Mouse (Mus musculus): ENCODE results near the gene Perm1. TPM values are rescaled to one million over a fixed set of nuclear protein-coding genes. Genes with fewer than 3 reads are reported as not detected.

Gene Perm1
- total RNA-seq, 2 experiments from 2014 or later: 2.3 to 4.3 TPM

- peak; percentile 89 for ATAC-seq (replicated peaks; ENCODE audit: low FRiP score, poor library complexity, severe bottlenecking)
Measured at GRCm38 (mm10) chr4:156235808-156236533, 20.3 kb downstream of the Perm1 start, which contains the start of gene Noc2l. TSS of gene Noc2l (plus strand) at chr4:156236010.

DNA sequence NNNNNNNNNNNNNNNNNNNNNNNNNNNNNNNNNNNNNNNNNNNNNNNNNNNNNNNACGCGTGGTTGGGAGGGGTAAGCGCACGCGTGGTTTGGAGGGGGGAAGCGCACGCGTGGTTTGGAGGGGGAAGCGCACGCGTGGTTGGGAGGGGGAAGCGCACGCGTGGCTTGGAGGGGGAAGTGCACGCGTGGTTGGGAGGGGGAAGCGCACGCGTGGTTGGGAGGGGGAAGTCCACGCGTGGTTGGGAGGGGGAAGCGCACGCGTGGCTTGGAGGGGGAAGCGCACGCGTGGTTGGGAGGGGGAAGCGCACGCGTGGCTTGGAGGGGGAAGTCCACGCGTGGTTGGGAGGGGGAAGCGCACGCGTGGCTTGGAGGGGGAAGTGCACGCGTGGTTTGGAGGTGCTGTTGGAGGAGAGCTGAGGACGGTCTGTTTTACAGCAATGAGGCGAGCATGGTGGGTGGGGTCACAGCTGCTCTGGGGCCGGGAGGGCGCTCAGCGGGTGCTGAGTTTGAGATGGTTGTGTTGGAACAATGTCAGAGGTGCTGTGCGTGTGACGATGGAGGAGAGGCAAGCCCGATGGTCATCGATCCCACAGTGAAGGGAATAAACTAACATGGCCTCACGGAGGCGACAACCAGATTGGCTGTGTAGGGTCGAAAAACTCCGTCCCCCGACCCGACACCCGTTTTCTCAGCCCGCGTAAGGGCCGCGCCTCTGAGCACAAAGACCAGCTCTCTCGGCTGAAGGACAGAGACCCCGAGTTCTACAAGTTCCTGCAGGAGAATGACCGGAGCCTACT is 21.2 kb downstream of the Perm1 start:
- no peak for ATAC-seq (replicated peaks; ENCODE audit: low FRiP score, poor library complexity, severe bottlenecking)

- ATAC-seq (replicated peaks; ENCODE audit: low FRiP score, poor library complexity, severe bottlenecking): no peak
Measured at GRCm38 (mm10) chr4:156249567-156249966, 33.9 kb downstream of the Perm1 start.

DNA sequence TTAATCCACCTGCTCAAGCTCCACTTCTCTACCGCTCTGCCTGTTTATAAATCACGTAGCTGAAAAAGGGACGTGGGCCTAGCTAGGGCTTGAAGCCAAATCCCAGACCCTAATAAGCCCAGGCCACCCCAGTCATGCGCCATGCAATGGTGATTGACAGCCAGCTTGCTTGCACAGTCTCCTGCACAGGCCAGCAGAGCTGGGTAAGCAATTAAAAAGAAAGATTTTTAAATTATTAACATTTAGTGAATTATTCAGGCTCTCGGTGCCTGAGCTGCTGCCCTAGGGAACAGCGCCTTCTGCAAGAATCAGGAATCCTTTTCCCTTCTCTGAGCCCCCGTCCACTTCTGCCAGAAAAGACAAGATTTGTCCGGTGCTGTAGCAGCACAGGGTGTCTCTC is 35.4 kb downstream of the Perm1 start:
- ATAC-seq (replicated peaks; ENCODE audit: low FRiP score, poor library complexity, severe bottlenecking): no peak

DNA sequence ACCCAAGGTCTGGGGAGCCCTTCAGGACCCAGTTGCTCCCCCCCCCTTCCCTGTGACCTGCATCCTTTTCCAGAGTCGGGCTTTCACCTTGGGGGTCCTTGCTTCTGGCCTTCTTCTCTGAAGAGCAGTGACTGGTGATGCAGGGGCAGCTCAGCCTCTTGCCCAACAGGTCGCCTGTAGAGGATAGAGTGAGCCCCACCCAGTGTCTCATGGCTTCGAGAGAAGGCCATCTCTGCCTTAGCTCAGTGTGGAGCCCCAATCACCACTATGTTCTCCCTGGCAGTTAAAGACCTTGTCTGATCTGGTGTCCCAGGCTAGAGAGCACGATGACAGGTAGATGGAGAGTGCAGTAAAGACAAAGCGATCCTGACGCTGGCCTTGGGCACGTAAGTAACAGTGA is 36.5 kb downstream of the Perm1 start:
- peak; percentile 48 for ATAC-seq (replicated peaks; ENCODE audit: low FRiP score, poor library complexity, severe bottlenecking)

GRCm38 (mm10) chr4:156252619-156253018 is 37.0 kb downstream of the Perm1 start:
- ATAC-seq (replicated peaks; ENCODE audit: low FRiP score, poor library complexity, severe bottlenecking): peak; percentile 13; the same call in 1 of the 2 replicates

- peak; percentile 80 for ATAC-seq (replicated peaks; ENCODE audit: low FRiP score, poor library complexity, severe bottlenecking)
Measured at GRCm38 (mm10) chr4:156253043-156253442, 37.4 kb downstream of the Perm1 start.

- peak; percentile 72 for ATAC-seq (replicated peaks; ENCODE audit: low FRiP score, poor library complexity, severe bottlenecking)
Measured at GRCm38 (mm10) chr4:156254361-156255077, 38.9 kb downstream of the Perm1 start.

DNA sequence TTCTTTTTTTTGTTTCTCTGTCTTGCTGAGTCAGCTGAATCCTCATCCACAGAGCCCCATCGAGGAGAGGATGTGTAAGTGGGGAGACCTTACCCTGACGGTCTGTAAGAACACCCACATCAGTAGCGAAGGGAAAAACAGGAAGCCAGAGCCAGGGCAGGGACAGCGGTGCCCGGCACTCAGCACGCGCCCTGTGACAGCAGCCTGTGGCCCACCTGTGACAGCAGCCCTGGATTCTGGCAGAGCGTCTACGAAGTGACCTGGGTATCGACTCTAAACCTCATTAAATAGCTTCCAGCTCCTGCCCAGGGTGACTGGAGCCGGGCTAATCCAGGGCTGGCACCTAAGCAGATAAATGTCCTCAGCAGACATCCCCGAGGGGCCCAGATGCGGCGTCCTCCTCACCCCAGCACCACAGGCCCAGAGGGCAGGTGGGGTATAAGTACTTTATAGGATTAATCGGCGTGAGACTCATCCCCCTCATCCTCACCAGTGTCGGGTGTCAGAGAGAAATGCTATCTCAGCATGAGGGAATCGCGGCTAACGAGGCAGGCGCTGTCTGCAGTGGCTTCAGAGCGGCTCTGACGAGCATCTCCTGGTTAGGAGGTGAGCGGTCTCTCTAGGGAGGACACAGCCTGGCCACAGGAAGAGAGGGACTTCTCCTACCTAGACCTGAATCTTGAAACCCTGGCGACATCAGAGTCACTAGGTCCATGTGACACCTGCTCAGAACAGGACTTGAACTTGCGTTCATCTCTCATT is 39.6 kb downstream of the Perm1 start, which contains the start of gene Samd11:
Gene Samd11 (minus strand): TSS at position 580 of the 762 bp plus-strand sequence.
- ATAC-seq (replicated peaks; ENCODE audit: low FRiP score, poor library complexity, severe bottlenecking): peak; percentile 56

Other genes with a start within 250 kb of the Perm1 start
- 1.0 and 4.4 TPM in 2 replicates for gene B3galt6, start 223.2 kb upstream of the Perm1 start, total RNA-seq (2015; ENCODE audit: low replicate concordance)
- gene B3galt6, start 223.2 kb upstream of the Perm1 start, total RNA-seq (2017; ENCODE audit: low replicate concordance): 1.2 and 1.4 TPM in 2 replicates
- 11.1 and 16.7 TPM in 2 replicates for gene Sdf4, start 223.0 kb upstream of the Perm1 start, total RNA-seq (2015; ENCODE audit: low replicate concordance)
- gene Sdf4, start 223.0 kb upstream of the Perm1 start, total RNA-seq (2017; ENCODE audit: low replicate concordance): 101 and 127 TPM in 2 replicates
- gene Tnfrsf4, start 202.0 kb upstream of the Perm1 start, total RNA-seq (2015; ENCODE audit: low replicate concordance): 5.2 TPM in 1 of 2 replicates, not detected in the other
- 5.5 TPM in 1 of 2 replicates, not detected in the other for gene Tnfrsf4, start 202.0 kb upstream of the Perm1 start, total RNA-seq (2017; ENCODE audit: low replicate concordance)
- gene Tnfrsf18, start 189.7 kb upstream of the Perm1 start, total RNA-seq (2015; ENCODE audit: low replicate concordance): 16.5 TPM in 1 of 2 replicates, not detected in the other
- 2.3 and 2.9 TPM in 2 replicates for gene Tnfrsf18, start 189.7 kb upstream of the Perm1 start, total RNA-seq (2017; ENCODE audit: low replicate concordance)
- not detected in 2 replicates for gene Ttll10, start 156.5 kb upstream of the Perm1 start, total RNA-seq (2015; ENCODE audit: low replicate concordance)
- gene Ttll10, start 156.5 kb upstream of the Perm1 start, total RNA-seq (2017; ENCODE audit: low replicate concordance): not detected in 2 replicates
- 5.2 and 7.7 TPM in 2 replicates for gene 9430015G10Rik, start 105.9 kb upstream of the Perm1 start, total RNA-seq (2015; ENCODE audit: low replicate concordance)
- gene 9430015G10Rik, start 105.9 kb upstream of the Perm1 start, total RNA-seq (2017; ENCODE audit: low replicate concordance): 11.6 and 16.0 TPM in 2 replicates
- not detected in 2 replicates for gene Rnf223, start 85.4 kb upstream of the Perm1 start, total RNA-seq (2015; ENCODE audit: low replicate concordance)
- gene Rnf223, start 85.4 kb upstream of the Perm1 start, total RNA-seq (2017; ENCODE audit: low replicate concordance): not detected in 2 replicates
- 24.2 and 26.7 TPM in 2 replicates for gene Agrn, start 18.4 kb upstream of the Perm1 start, total RNA-seq (2015; ENCODE audit: low replicate concordance)
- gene Agrn, start 18.4 kb upstream of the Perm1 start, total RNA-seq (2017; ENCODE audit: low replicate concordance): 22.9 and 27.7 TPM in 2 replicates
- 70.9 and 108 TPM in 2 replicates for gene Isg15, start 15.1 kb upstream of the Perm1 start, total RNA-seq (2015; ENCODE audit: low replicate concordance)
- 185 and 281 TPM in 2 replicates for gene Isg15, start 15.1 kb upstream of the Perm1 start, total RNA-seq (2017; ENCODE audit: low replicate concordance)
- gene AW011738, start 12.6 kb upstream of the Perm1 start, total RNA-seq (2015; ENCODE audit: low replicate concordance): 8.3 and 18.6 TPM in 2 replicates
- gene AW011738, start 12.6 kb upstream of the Perm1 start, total RNA-seq (2017; ENCODE audit: low replicate concordance): 29.9 and 35.8 TPM in 2 replicates
- 11.0 and 11.1 TPM in 2 replicates for gene Plekhn1, start 19.0 kb downstream of the Perm1 start, total RNA-seq (2015; ENCODE audit: low replicate concordance)
- 9.9 and 12.8 TPM in 2 replicates for gene Plekhn1, start 19.0 kb downstream of the Perm1 start, total RNA-seq (2017; ENCODE audit: low replicate concordance)
- gene Noc2l, start 20.1 kb downstream of the Perm1 start, total RNA-seq (2015; ENCODE audit: low replicate concordance): 12.1 and 15.0 TPM in 2 replicates
- gene Noc2l, start 20.1 kb downstream of the Perm1 start, total RNA-seq (2017; ENCODE audit: low replicate concordance): 24.8 and 28.3 TPM in 2 replicates
- 110 and 112 TPM in 2 replicates for gene Samd11, start 39.8 kb downstream of the Perm1 start, total RNA-seq (2015; ENCODE audit: low replicate concordance)
- gene Samd11, start 39.8 kb downstream of the Perm1 start, total RNA-seq (2017; ENCODE audit: low replicate concordance): 181 and 200 TPM in 2 replicates
- not detected in 2 replicates for gene Vmn2r-ps159, start 115.2 kb downstream of the Perm1 start, total RNA-seq (2015; ENCODE audit: low replicate concordance)
- gene Vmn2r-ps159, start 115.2 kb downstream of the Perm1 start, total RNA-seq (2017; ENCODE audit: low replicate concordance): not detected in 2 replicates